9 mouse cellular contexts compared by ENCODE assay signal in the genomic region with DNA sequence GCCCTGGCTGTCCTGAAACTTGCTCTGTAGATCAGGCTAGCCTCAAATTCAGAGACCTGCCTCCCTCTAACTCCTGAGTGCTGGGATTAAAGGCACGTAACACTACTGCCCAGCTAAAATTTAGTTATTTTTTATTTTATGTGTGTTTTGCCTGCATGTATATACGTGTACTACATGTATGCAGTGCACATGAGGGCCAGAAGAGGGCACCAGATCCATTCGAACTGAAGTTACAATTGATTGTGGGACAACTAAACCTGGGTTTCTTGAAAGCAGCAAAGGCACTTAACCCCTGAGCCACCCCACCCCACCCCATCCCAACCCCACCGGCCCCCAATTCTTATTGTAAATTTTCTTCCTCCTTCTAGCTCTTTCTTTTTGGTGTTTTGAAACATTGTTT. TPM values are rescaled to one million over a fixed set of nuclear protein-coding genes. Genes with fewer than 3 reads are reported as not detected.
DNase-seq lines count a peak whose midpoint lies in the region; ATAC-seq and TF ChIP-seq lines count a peak whose summit lies in the region.
"Had no signal": no experiment of that assay in that cellular context is flagged by ENCODE, and none has a peak within 500 bp of the region (broad histone marks: within the 10 kb centered on the region; RNA-seq: fewer than 3 reads in every experiment).

No protein-coding gene starts in this region.

- WGBS in lung, embryonic 14.5 days, result 34% methylated on average over 4 of the region's 4 CpGs

- H3K4me3 ChIP-seq in lung, embryonic 14.5 days (ENCODE audit: low read depth, low read length), result no peak overlapping the region
- H3K4me3 ChIP-seq: neural tube, embryonic 12.5 days had no signal

- no peaks in the 10 kb centered on the region for H3K4me1 ChIP-seq in lung, embryonic 14.5 days (ENCODE audit: insufficient read depth)
- H3K4me1 ChIP-seq: neural tube, embryonic 12.5 days had no signal

- ATAC-seq in lung, embryonic 14.5 days (ENCODE audit: insufficient read depth), result no peak

- no peak overlapping the region for H3K4me2 ChIP-seq in lung, embryonic 14.5 days
- H3K4me2 ChIP-seq: neural tube, embryonic 12.5 days had no signal

- H3K9ac ChIP-seq in lung, embryonic 14.5 days, result no peak overlapping the region
- H3K9ac ChIP-seq: neural tube, embryonic 12.5 days had no signal

- no peaks in the 10 kb centered on the region for H3K36me3 ChIP-seq in lung, embryonic 14.5 days (ENCODE audit: insufficient read depth)
- H3K36me3 ChIP-seq: neural tube, embryonic 12.5 days had no signal

- peak; percentile 26 for DNase-seq in cerebellum, adult 11-12 months
- DNase-seq in cerebellum, adult 9-11 months, result no peak
- peak; percentile 36 for DNase-seq in ovary, postnatal 14 days (ENCODE audit: low spot score)
- DNase-seq in ovary, adult 18-20 months (ENCODE audit: low spot score), result no peak
- DNase-seq in cerebellum, postnatal 10 days, result peak; percentile 82 to 85
- peak; percentile 78 for DNase-seq in heart, postnatal 4 days
- peak; percentile 80 for DNase-seq in lung, embryonic 14.5 days
- DNase-seq in spleen, postnatal 4 days (ENCODE audit: low spot score in 2 of 2), result peak; percentile 73 to 87

- H3K27ac ChIP-seq in lung, embryonic 14.5 days (ENCODE audit: low read depth), result no peak overlapping the region
- H3K27ac ChIP-seq: neural tube, embryonic 12.5 days had no signal

- H3K9me3 ChIP-seq in lung, embryonic 14.5 days (ENCODE audit: low read depth, low read length), result no peaks in the 10 kb centered on the region
- H3K9me3 ChIP-seq: neural tube, embryonic 12.5 days had no signal

- TF ChIP-seq CTCF in lung, embryonic 14.5 days (IDR thresholded peaks at IDR 0.05; ENCODE audit: low read depth), result peak; percentile 76

- no peaks in the 10 kb centered on the region for H3K27me3 ChIP-seq in lung, embryonic 14.5 days (ENCODE audit: insufficient read depth, low read length)
- H3K27me3 ChIP-seq: neural tube, embryonic 12.5 days had no signal

RNA-seq across cellular contexts. Expression of a gene that starts 12.3 kb away (rescaled TPM):
- total RNA-seq in heart, postnatal 4 days (2021), result 100 to 1,000 TPM; 104 to 110 TPM
- polyA plus RNA-seq in lung, embryonic 14.5 days (2014; fragmentation: Nextera tagmentation; extraction: Ambion mirVana), result 35.7 and 41.3 TPM in 2 replicates

RNA-seq across cellular contexts. Expression of a gene that starts 32.3 kb away (rescaled TPM):
- total RNA-seq in heart, postnatal 4 days (2021), result 1 to 10 TPM; 2.1 to 2.3 TPM
- 1.8 and 2.2 TPM in 2 replicates for polyA plus RNA-seq in lung, embryonic 14.5 days (2014; fragmentation: Nextera tagmentation; extraction: Ambion mirVana)

Comparison
In these comparisons a context has a peak if more than half of its experiments do, and no peak if none do; other contexts are left out.
1. DNase-seq: peak in cerebellum, adult 11-12 months (single experiment), ovary, postnatal 14 days (single experiment), cerebellum, postnatal 10 days (2 of 2), heart, postnatal 4 days (single experiment), lung, embryonic 14.5 days (single experiment) and spleen, postnatal 4 days (2 of 2); none in cerebellum, adult 9-11 months (single experiment) and ovary, adult 18-20 months (single experiment).